ENCODE assay signal across 8 mouse cellular contexts in genomic region chr1:156041451-156042241, GRCm38 (mm10). TPM values are rescaled to one million over a fixed set of nuclear protein-coding genes. Genes with fewer than 3 reads are reported as not detected.
A peak's percentile ranks its signal among the peaks of the same experiment; 100 is the strongest.
DNase-seq lines count a peak whose midpoint lies in the region; ATAC-seq and TF ChIP-seq lines count a peak whose summit lies in the region.

No protein-coding gene starts in this region.

- H3K27me3 ChIP-seq in kidney, adult 2 months (replicated peaks; ENCODE audit: control insufficient read depth, insufficient read depth, low read length): no peaks in the 10 kb centered on the region
- no peaks in the 10 kb centered on the region for H3K27me3 ChIP-seq in hindbrain, embryonic 15.5 days
- no peaks in the 10 kb centered on the region for H3K27me3 ChIP-seq in midbrain, embryonic 16.5 days (ENCODE audit: control insufficient read depth, insufficient read depth, low read depth, low read length)

- peaks cover 32% of the 10 kb centered on the region; the same call in 1 of the 2 replicates for H3K4me1 ChIP-seq in kidney, adult 2 months (ENCODE audit: control insufficient read depth, insufficient read depth, low read length)
- no peaks in the 10 kb centered on the region; the same call in 1 of the 2 replicates for H3K4me1 ChIP-seq in bone marrow, adult 2 months (ENCODE audit: control insufficient read depth, insufficient read depth, low read length)
- peaks cover 27% of the 10 kb centered on the region for H3K4me1 ChIP-seq in hindbrain, embryonic 15.5 days (replicated peaks)
- peaks cover 28% of the 10 kb centered on the region for H3K4me1 ChIP-seq in midbrain, embryonic 16.5 days (ENCODE audit: control insufficient read depth, insufficient read depth, low read length)

- peak overlapping the region; percentile 36 for H3K4me3 ChIP-seq in kidney, adult 2 months (ENCODE audit: insufficient read depth, low read depth, low read length)
- H3K4me3 ChIP-seq in bone marrow, adult 2 months (replicated peaks; ENCODE audit: control insufficient read depth, low read depth, low read length): peak overlapping the region; percentile 12
- H3K4me3 ChIP-seq in hindbrain, embryonic 15.5 days: peak overlapping the region; percentile 64
- peak overlapping the region; percentile 21 for H3K4me3 ChIP-seq in midbrain, embryonic 16.5 days (ENCODE audit: low read depth, low read length)

- TF ChIP-seq POLR2A in kidney, adult 2 months (IDR thresholded peaks at IDR 0.05; ENCODE audit: low read depth, low read length): no peak
- no peak for TF ChIP-seq POLR2A in bone marrow, adult 2 months (IDR thresholded peaks at IDR 0.05; ENCODE audit: borderline replicate concordance, control insufficient read depth, low read depth, low read length)

- peak overlapping the region; percentile 62 for H3K4me2 ChIP-seq in hindbrain, embryonic 15.5 days
- H3K4me2 ChIP-seq in midbrain, embryonic 16.5 days (ENCODE audit: low read length): peak overlapping the region; percentile 64

- WGBS in kidney, adult 2 months: 13% methylated on average over 7 of the region's 7 CpGs
- WGBS in bone marrow, adult 2 months: 29% methylated on average over 7 of the region's 7 CpGs
- 56% methylated on average over 7 of the region's 7 CpGs for WGBS in hindbrain, embryonic 15.5 days
- WGBS in midbrain, embryonic 16.5 days: 53% methylated on average over 7 of the region's 7 CpGs

- no peak for ATAC-seq in hindbrain, embryonic 15.5 days (ENCODE audit: low FRiP score, low read depth)
- ATAC-seq in midbrain, embryonic 16.5 days: no peak
- no peak for ATAC-seq in megakaryocyte progenitor cell, adult 5-6 weeks (replicated peaks; ENCODE audit: poor library complexity)

- no peak for TF ChIP-seq CTCF in kidney, adult 2 months (conservative IDR thresholded peaks at IDR 0.05; ENCODE audit: insufficient read depth, insufficient read length, low read depth, low read length)
- TF ChIP-seq CTCF in bone marrow, adult 2 months (IDR thresholded peaks at IDR 0.05; ENCODE audit: control insufficient read depth, insufficient read depth, low read length): no peak

- no peak for DNase-seq in kidney, adult 2 months
- no peak for DNase-seq in kidney, adult 18-20 months
- no peak for DNase-seq in ovary, postnatal 36 days (ENCODE audit: low spot score)
- DNase-seq in retina, postnatal 1 day: no peak

- peak overlapping the region; percentile 51 for H3K27ac ChIP-seq in kidney, adult 2 months (ENCODE audit: insufficient read depth, low read depth, low read length)
- H3K27ac ChIP-seq in bone marrow, adult 2 months (ENCODE audit: control insufficient read depth, insufficient read depth, low read depth, low read length, poor library complexity): no peak overlapping the region
- no peak overlapping the region for H3K27ac ChIP-seq in hindbrain, embryonic 15.5 days (replicated peaks)
- H3K27ac ChIP-seq in midbrain, embryonic 16.5 days (ENCODE audit: low read length): no peak overlapping the region

- no peaks in the 10 kb centered on the region; the same call in 1 of the 2 replicates for H3K36me3 ChIP-seq in kidney, adult 2 months (ENCODE audit: control insufficient read depth, insufficient read depth, low read length)
- H3K36me3 ChIP-seq in hindbrain, embryonic 15.5 days: peaks cover 11% of the 10 kb centered on the region; the same call in 1 of the 2 replicates
- no peaks in the 10 kb centered on the region for H3K36me3 ChIP-seq in midbrain, embryonic 16.5 days (ENCODE audit: control insufficient read depth, insufficient read depth, low read length)

- H3K9me3 ChIP-seq in hindbrain, embryonic 15.5 days: no peaks in the 10 kb centered on the region
- H3K9me3 ChIP-seq in midbrain, embryonic 16.5 days (replicated peaks; ENCODE audit: control insufficient read depth, low read length, poor library complexity, severe bottlenecking): no peaks in the 10 kb centered on the region

- 0 out of 2 replicates have a peak overlapping the region, but pooled peaks have one; percentile 24 for H3K9ac ChIP-seq in hindbrain, embryonic 15.5 days
- H3K9ac ChIP-seq in midbrain, embryonic 16.5 days (ENCODE audit: low read depth, low read length): no peak overlapping the region

RNA-seq across cellular contexts. Expression of gene Tor1aip1, which starts 5.4 kb away (rescaled TPM):
- 32.5 and 35.3 TPM in 2 replicates for polyA plus RNA-seq in kidney, adult 2 months (2012; rRNA removed)
- polyA plus RNA-seq in bone marrow, adult 2 months (2011; ENCODE audit: insufficient read depth, insufficient read length, low replicate concordance, missing spikeins): 42.5 and 60.3 TPM in 2 replicates
- polyA plus RNA-seq in hindbrain, embryonic 15.5 days (2015; fragmentation: Nextera tagmentation; extraction: Ambion mirVana): 21.0 and 23.8 TPM in 2 replicates
- 14.2 and 17.3 TPM in 2 replicates for polyA plus RNA-seq in midbrain, embryonic 16.5 days (2015; fragmentation: Nextera tagmentation; extraction: Ambion mirVana)
- 76.6 and 80.7 TPM in 2 replicates for total RNA-seq in megakaryocyte progenitor cell, adult 5-6 weeks (2015)
- 31.5 and 40.1 TPM in 2 replicates for total RNA-seq in megakaryocyte progenitor cell, adult 5-6 weeks (2017)

RNA-seq across cellular contexts. Expression of gene Tor1aip2, which starts 6.4 kb away (rescaled TPM):
- 84.6 and 85.7 TPM in 2 replicates for polyA plus RNA-seq in kidney, adult 2 months (2012; rRNA removed)
- polyA plus RNA-seq in bone marrow, adult 2 months (2011; ENCODE audit: insufficient read depth, insufficient read length, low replicate concordance, missing spikeins): 35.7 and 50.4 TPM in 2 replicates
- 63.3 and 65.6 TPM in 2 replicates for polyA plus RNA-seq in hindbrain, embryonic 15.5 days (2015; fragmentation: Nextera tagmentation; extraction: Ambion mirVana)
- 58.1 and 60.9 TPM in 2 replicates for polyA plus RNA-seq in midbrain, embryonic 16.5 days (2015; fragmentation: Nextera tagmentation; extraction: Ambion mirVana)
- total RNA-seq in megakaryocyte progenitor cell, adult 5-6 weeks (2015): 93.0 and 109 TPM in 2 replicates
- total RNA-seq in megakaryocyte progenitor cell, adult 5-6 weeks (2017): 50.1 and 50.6 TPM in 2 replicates

Comparison
In these comparisons a context has a peak if more than half of its experiments do, and no peak if none do; other contexts are left out.
1. H3K4me3 ChIP-seq: peak in every context shown above with its lines; median percentile 64 in hindbrain, embryonic 15.5 days; 36 in kidney, adult 2 months; 21 in midbrain, embryonic 16.5 days; 12 in bone marrow, adult 2 months.